8 mouse cellular contexts compared by ENCODE assay signal in genomic region chr13:18947686-18948085, GRCm38 (mm10). TPM values are rescaled to one million over a fixed set of nuclear protein-coding genes. Genes with fewer than 3 reads are reported as not detected.
DNase-seq lines count a peak whose midpoint lies in the region; ATAC-seq and TF ChIP-seq lines count a peak whose summit lies in the region.

No protein-coding gene starts in this region.

- TF ChIP-seq CTCF in brain, embryonic 14.5 days (IDR thresholded peaks at IDR 0.05; ENCODE audit: borderline replicate concordance, extremely low read depth, insufficient read depth, insufficient read length), result 0 out of 2 replicates have a peak, but pooled peaks have one; percentile 0

- peaks cover 0 to 4% of the 10 kb centered on the region in 2 experiments; a peak in 2 of 4 replicates for H3K4me1 ChIP-seq in heart, embryonic 14.5 days (ENCODE audit: control insufficient read depth in 2 of 2, insufficient read depth in 2 of 2, low read length in 2 of 2)
- no peaks in the 10 kb centered on the region for H3K4me1 ChIP-seq in forebrain, embryonic 14.5 days (ENCODE audit: control insufficient read depth, insufficient read depth, low read length)
- no peaks in the 10 kb centered on the region; the same call in 1 of the 2 replicates for H3K4me1 ChIP-seq in liver, embryonic 15.5 days (replicated peaks)

- H3K27ac ChIP-seq in heart, embryonic 14.5 days (replicated peaks in 1 of 2; ENCODE audit: control insufficient read depth in 1 of 2, insufficient read depth in 1 of 2, low read depth in 2 of 2, low read length in 2 of 2), result no peak overlapping the region
- no peak overlapping the region for H3K27ac ChIP-seq in forebrain, embryonic 14.5 days (ENCODE audit: low read depth, low read length)
- H3K27ac ChIP-seq in liver, embryonic 15.5 days (replicated peaks), result no peak overlapping the region

- no peak overlapping the region for H3K9ac ChIP-seq in heart, embryonic 14.5 days (ENCODE audit: low read length)
- H3K9ac ChIP-seq in forebrain, embryonic 14.5 days (ENCODE audit: low read length), result peak overlapping the region; percentile 87
- H3K9ac ChIP-seq in liver, embryonic 15.5 days, result no peak overlapping the region

- no peaks in the 10 kb centered on the region for H3K36me3 ChIP-seq in heart, embryonic 14.5 days (ENCODE audit: control insufficient read depth, insufficient read depth, low read length)
- H3K36me3 ChIP-seq in forebrain, embryonic 14.5 days (ENCODE audit: control insufficient read depth, insufficient read depth, low read length), result no peaks in the 10 kb centered on the region
- H3K36me3 ChIP-seq in liver, embryonic 15.5 days (replicated peaks), result no peaks in the 10 kb centered on the region

- H3K4me3 ChIP-seq in heart, embryonic 14.5 days (ENCODE audit: control insufficient read depth in 1 of 2, insufficient read depth in 1 of 2, low read depth in 1 of 2, low read length in 2 of 2), result peak overlapping the region; percentile 47 to 56
- H3K4me3 ChIP-seq in forebrain, embryonic 14.5 days (ENCODE audit: low read depth, low read length), result peak overlapping the region; percentile 80
- H3K4me3 ChIP-seq in liver, embryonic 15.5 days (replicated peaks), result no peak overlapping the region

- H3K9me3 ChIP-seq in heart, embryonic 14.5 days (ENCODE audit: control insufficient read depth, low read length), result no peaks in the 10 kb centered on the region
- no peaks in the 10 kb centered on the region for H3K9me3 ChIP-seq in forebrain, embryonic 14.5 days (replicated peaks; ENCODE audit: control insufficient read depth, low read length)
- no peaks in the 10 kb centered on the region for H3K9me3 ChIP-seq in liver, embryonic 15.5 days (replicated peaks)

- no peak for TF ChIP-seq POLR2A in brain, embryonic 14.5 days (IDR thresholded peaks at IDR 0.05; ENCODE audit: borderline replicate concordance, extremely low read depth, insufficient read depth, insufficient read length, poor library complexity, severe bottlenecking)

- H3K4me2 ChIP-seq in heart, embryonic 14.5 days (ENCODE audit: low read length), result peak overlapping the region; percentile 95
- H3K4me2 ChIP-seq in forebrain, embryonic 14.5 days (ENCODE audit: low read length), result peak overlapping the region; percentile 90
- peak overlapping the region; percentile 58; the same call in 1 of the 2 replicates for H3K4me2 ChIP-seq in liver, embryonic 15.5 days

- 0 out of 2 replicates have a peak, but pooled peaks cover 6% of the 10 kb centered on the region for H3K27me3 ChIP-seq in heart, embryonic 14.5 days (ENCODE audit: control insufficient read depth, insufficient read depth, low read length)
- H3K27me3 ChIP-seq in forebrain, embryonic 14.5 days (replicated peaks; ENCODE audit: control insufficient read depth, insufficient read depth, low read length), result no peaks in the 10 kb centered on the region
- H3K27me3 ChIP-seq in liver, embryonic 15.5 days, result peaks cover 41% of the 10 kb centered on the region

- ATAC-seq in heart, embryonic 14.5 days (ENCODE audit: insufficient number of reproducible peaks, insufficient read depth, low FRiP score, low read depth), result no peak
- ATAC-seq in forebrain, embryonic 14.5 days, result no peak
- ATAC-seq in liver, embryonic 15.5 days (ENCODE audit: insufficient read depth), result no peak

- DNase-seq in heart, adult 11 months, result no peak
- no peak for DNase-seq in brain, embryonic 14.5 days (ENCODE audit: low read depth)
- no peak for DNase-seq in forebrain, embryonic 14.5 days (ENCODE audit: low spot score)
- no peak for DNase-seq in adipocyte (ENCODE audit: low spot score)
- DNase-seq in thymus, postnatal 14 days, result no peak
- DNase-seq in urinary bladder, postnatal 4 days (ENCODE audit: low spot score in 2 of 2), result no peak

- WGBS in heart, embryonic 14.5 days, result 22% methylated on average over 5 of the region's 5 CpGs
- 16% methylated on average over 5 of the region's 5 CpGs for WGBS in forebrain, embryonic 14.5 days
- WGBS in liver, embryonic 15.5 days (ENCODE audit: insufficient replicate concordance), result 12% methylated on average over 5 of the region's 5 CpGs

RNA-seq across cellular contexts. Expression of gene Amph, which starts 0.3 kb away (rescaled TPM):
- 0.22 and 0.36 TPM in 2 replicates for polyA plus RNA-seq in heart, embryonic 14.5 days (2014; fragmentation: Nextera tagmentation; extraction: Ambion mirVana)
- polyA plus RNA-seq in brain, embryonic 14.5 days (2012; rRNA removed), result 49.7 and 62.2 TPM in 2 replicates
- 35.1 and 39.9 TPM in 2 replicates for polyA plus RNA-seq in forebrain, embryonic 14.5 days (2014; fragmentation: Nextera tagmentation; extraction: Ambion mirVana)
- polyA plus RNA-seq in liver, embryonic 15.5 days (2015; fragmentation: Nextera tagmentation; extraction: Ambion mirVana), result 0.12 TPM in 2 replicates

Comparison
In these comparisons a context has a peak if more than half of its experiments do, and no peak if none do; other contexts are left out.
1. RNA of gene Amph, which starts 0.3 kb away (polyA plus RNA-seq): 49.7 to 62.2 TPM in brain, embryonic 14.5 days and 35.1 to 39.9 TPM in forebrain, embryonic 14.5 days; 0.22 to 0.36 TPM in heart, embryonic 14.5 days and 0.12 TPM in liver, embryonic 15.5 days; every median in the first group is over 10 times any median in the second.
2. Peak in every context shown above with its lines, with median percentiles within 50 percentile points of each other: H3K4me2 ChIP-seq.